Mouse (Mus musculus): ENCODE data around the gene Hbb-bh2. TPM values are rescaled to one million over a fixed set of nuclear protein-coding genes. Genes with fewer than 3 reads are reported as not detected.

Gene Hbb-bh2
- polyA plus RNA-seq (2014; fragmentation: Nextera tagmentation; extraction: Ambion mirVana), result 0.31 TPM in 1 of 2 replicates, not detected in the other

- no peaks in the 10 kb centered on the region for H3K36me3 ChIP-seq (ENCODE audit: control insufficient read depth, insufficient read depth, low read length)
- H3K9ac ChIP-seq (ENCODE audit: low read depth, low read length), result no peak within 1 kb of the TSS
- no peaks in the 10 kb centered on the region for H3K9me3 ChIP-seq (replicated peaks; ENCODE audit: control insufficient read depth, low read length)
- peak within 1 kb of the TSS; percentile 32; the same call in 1 of the 2 replicates for H3K4me3 ChIP-seq (ENCODE audit: low read depth, low read length)
- peak within 1 kb of the TSS; percentile 41; the same call in 1 of the 2 replicates for H3K27ac ChIP-seq (ENCODE audit: low read depth, low read length)
- WGBS (ENCODE audit: insufficient replicate concordance), result 62% methylated on average over 3 of the region's 3 CpGs
- no peak within 1 kb of the TSS for H3K4me2 ChIP-seq
- ATAC-seq (replicated peaks; ENCODE audit: insufficient number of reproducible peaks, low FRiP score, low TSS enrichment), result peak; percentile 18; the same call in 1 of the 2 replicates
- H3K27me3 ChIP-seq (ENCODE audit: control insufficient read depth, insufficient read depth, low read length), result no peaks in the 10 kb centered on the region
- H3K4me1 ChIP-seq (ENCODE audit: control insufficient read depth, insufficient read depth, low read length), result no peaks in the 10 kb centered on the region
Measured at GRCm38 (mm10) chr7:103840268-103840667, at the start of gene Hbb-bh2. Hbb-bh2 (minus strand) TSS chr7:103840520.

DNA sequence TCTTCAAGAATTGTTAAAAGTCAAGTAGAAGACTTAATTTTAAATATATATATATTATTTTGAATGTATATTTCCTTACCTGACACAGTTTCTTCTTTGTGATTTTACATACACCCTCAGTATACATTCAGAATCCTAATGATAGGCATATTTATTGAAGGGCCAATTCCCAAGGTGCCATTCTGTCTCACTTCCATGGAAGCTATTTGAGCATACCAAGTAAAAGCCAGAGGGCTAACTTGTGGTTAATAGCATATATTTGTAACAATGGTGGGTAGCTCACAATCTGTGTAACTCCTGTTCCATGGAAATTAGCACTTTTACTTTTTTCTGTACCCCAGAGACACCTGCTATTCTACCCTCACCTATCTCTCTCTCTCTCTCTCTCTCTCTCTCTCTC is 45.8 kb upstream of the Hbb-bh2 start, which contains the start of gene Olfr66:
Olfr66 (minus strand) TSS at position 101 of the 400 bp plus-strand sequence.
- no peak within 1 kb of the TSS for H3K9ac ChIP-seq (ENCODE audit: low read depth, low read length)
- H3K27ac ChIP-seq (ENCODE audit: low read depth, low read length), result no peak within 1 kb of the TSS
- ATAC-seq (replicated peaks; ENCODE audit: insufficient number of reproducible peaks, low FRiP score, low TSS enrichment), result no peak
- no peaks in the 10 kb centered on the region for H3K36me3 ChIP-seq (ENCODE audit: control insufficient read depth, insufficient read depth, low read length)
- H3K4me1 ChIP-seq (ENCODE audit: control insufficient read depth, insufficient read depth, low read length), result no peaks in the 10 kb centered on the region
- no peak within 1 kb of the TSS for H3K4me2 ChIP-seq
- no peaks in the 10 kb centered on the region for H3K9me3 ChIP-seq (replicated peaks; ENCODE audit: control insufficient read depth, low read length)
- H3K27me3 ChIP-seq (ENCODE audit: control insufficient read depth, insufficient read depth, low read length), result no peaks in the 10 kb centered on the region
- H3K4me3 ChIP-seq (ENCODE audit: low read depth, low read length), result no peak within 1 kb of the TSS

DNA sequence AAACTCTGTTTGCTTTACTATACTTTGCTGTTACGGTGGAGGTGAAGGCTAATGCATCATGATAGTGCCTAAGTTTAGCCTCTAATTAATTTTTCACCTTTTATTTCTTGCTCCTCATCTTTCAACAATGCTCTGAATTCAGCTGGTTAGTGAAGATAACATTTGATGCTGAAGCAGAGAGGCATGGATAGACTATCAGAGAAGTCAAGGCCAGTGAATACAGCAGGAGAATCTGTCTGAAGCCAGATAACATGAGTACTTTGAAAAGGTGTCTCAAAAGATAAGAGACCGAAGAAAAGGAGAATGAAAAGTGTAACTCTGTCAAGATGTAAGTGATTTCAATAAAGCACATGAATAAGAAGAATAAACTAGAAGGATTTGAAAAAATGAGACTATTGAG is 36.8 kb upstream of the Hbb-bh2 start:
- ATAC-seq (replicated peaks; ENCODE audit: insufficient number of reproducible peaks, low FRiP score, low TSS enrichment), result peak; percentile 78
- Histone ChIP-seq H3K36me3 (ENCODE audit: control insufficient read depth, insufficient read depth, low read length) (no peaks in the 10 kb centered on the region), H3K4me1 (ENCODE audit: control insufficient read depth, insufficient read depth, low read length) (no peaks in the 10 kb centered on the region), H3K27ac (ENCODE audit: low read depth, low read length) (no peak overlapping the region), H3K27me3 (ENCODE audit: control insufficient read depth, insufficient read depth, low read length) (no peaks in the 10 kb centered on the region), H3K4me2 (no peak overlapping the region), H3K4me3 (ENCODE audit: low read depth, low read length) (no peak overlapping the region), H3K9me3 (replicated peaks; ENCODE audit: control insufficient read depth, low read length) (no peaks in the 10 kb centered on the region), H3K9ac (ENCODE audit: low read depth, low read length) (no peak overlapping the region)
- WGBS (ENCODE audit: insufficient replicate concordance), result 53% methylated on average over 2 of the region's 2 CpGs

DNA sequence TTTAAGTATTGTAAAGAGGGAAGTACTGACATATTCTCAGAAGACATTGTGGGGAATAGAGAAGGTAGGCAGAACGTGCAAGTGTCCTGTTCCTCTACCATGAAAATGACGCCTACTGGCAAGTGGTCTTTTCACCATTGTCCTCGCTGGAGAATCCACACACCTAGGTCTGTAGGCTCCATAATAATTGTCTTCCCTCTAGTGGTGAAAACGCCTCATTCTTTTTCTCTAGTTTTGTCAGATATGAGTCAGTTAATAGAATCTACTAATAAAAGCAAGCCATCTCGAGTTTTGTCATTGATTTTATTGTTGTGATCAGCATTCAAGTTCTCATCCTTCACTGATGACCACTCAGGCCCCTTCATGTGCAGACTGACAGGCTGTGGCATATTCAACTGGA is 34.1 kb upstream of the Hbb-bh2 start:
- no peak overlapping the region for H3K9ac ChIP-seq (ENCODE audit: low read depth, low read length)

GRCm38 (mm10) chr7:103873064-103873463 is 32.7 kb upstream of the Hbb-bh2 start:
- no peak overlapping the region for H3K4me3 ChIP-seq (ENCODE audit: low read depth, low read length)
- WGBS (ENCODE audit: insufficient replicate concordance), result 2% methylated on average over 1 of the region's 1 CpGs
- H3K9me3 ChIP-seq (replicated peaks; ENCODE audit: control insufficient read depth, low read length), result no peaks in the 10 kb centered on the region
- H3K27ac ChIP-seq (ENCODE audit: low read depth, low read length), result 0 out of 2 replicates have a peak overlapping the region, but pooled peaks have one; percentile 7
- no peaks in the 10 kb centered on the region for H3K36me3 ChIP-seq (ENCODE audit: control insufficient read depth, insufficient read depth, low read length)
- no peak overlapping the region for H3K4me2 ChIP-seq
- no peaks in the 10 kb centered on the region for H3K27me3 ChIP-seq (ENCODE audit: control insufficient read depth, insufficient read depth, low read length)
- no peak for ATAC-seq (replicated peaks; ENCODE audit: insufficient number of reproducible peaks, low FRiP score, low TSS enrichment)
- no peaks in the 10 kb centered on the region for H3K4me1 ChIP-seq (ENCODE audit: control insufficient read depth, insufficient read depth, low read length)
- H3K9ac ChIP-seq (ENCODE audit: low read depth, low read length), result no peak overlapping the region

More for the DNA sequence above, 34.1 kb upstream of the Hbb-bh2 start:
- no peak for ATAC-seq (replicated peaks; ENCODE audit: insufficient number of reproducible peaks, low FRiP score, low TSS enrichment)
- Histone ChIP-seq H3K4me1 (ENCODE audit: control insufficient read depth, insufficient read depth, low read length) (no peaks in the 10 kb centered on the region), H3K36me3 (ENCODE audit: control insufficient read depth, insufficient read depth, low read length) (no peaks in the 10 kb centered on the region), H3K4me3 (ENCODE audit: low read depth, low read length) (no peak overlapping the region), H3K27me3 (ENCODE audit: control insufficient read depth, insufficient read depth, low read length) (no peaks in the 10 kb centered on the region), H3K27ac (ENCODE audit: low read depth, low read length) (no peak overlapping the region), H3K9me3 (replicated peaks; ENCODE audit: control insufficient read depth, low read length) (no peaks in the 10 kb centered on the region), H3K4me2 (no peak overlapping the region)
- 38% methylated on average over 5 of the region's 5 CpGs for whole genome bisulfite sequencing (ENCODE audit: insufficient replicate concordance)

DNA sequence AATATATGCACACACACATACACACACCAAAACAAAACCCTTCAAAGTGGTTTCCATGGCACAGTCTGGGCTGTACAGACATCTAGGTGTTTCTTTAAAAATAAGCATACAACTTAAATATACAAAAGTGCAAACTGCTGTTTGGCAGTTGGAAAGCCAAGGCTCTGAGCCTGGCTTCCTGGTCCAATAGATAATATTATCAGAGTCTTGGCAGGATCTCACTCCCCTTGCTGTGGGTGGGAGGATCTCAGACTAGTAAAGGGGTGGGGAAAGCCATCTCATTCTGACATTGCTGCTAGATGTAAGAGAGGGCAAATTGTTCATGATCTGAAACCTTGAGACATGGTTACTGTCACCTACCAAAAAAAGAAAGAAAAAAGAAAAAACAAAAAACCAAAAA is 30.3 kb upstream of the Hbb-bh2 start:
- Histone ChIP-seq H3K9ac (ENCODE audit: low read depth, low read length) (no peak overlapping the region; the same call in 1 of the 2 replicates), H3K4me2 (no peak overlapping the region), H3K4me3 (ENCODE audit: low read depth, low read length) (no peak overlapping the region), H3K4me1 (ENCODE audit: control insufficient read depth, insufficient read depth, low read length) (no peaks in the 10 kb centered on the region), H3K36me3 (ENCODE audit: control insufficient read depth, insufficient read depth, low read length) (no peaks in the 10 kb centered on the region), H3K9me3 (replicated peaks; ENCODE audit: control insufficient read depth, low read length) (no peaks in the 10 kb centered on the region), H3K27ac (ENCODE audit: low read depth, low read length) (peak overlapping the region; percentile 84), H3K27me3 (ENCODE audit: control insufficient read depth, insufficient read depth, low read length) (no peaks in the 10 kb centered on the region)
- peak; percentile 89 for ATAC-seq (replicated peaks; ENCODE audit: insufficient number of reproducible peaks, low FRiP score, low TSS enrichment)

GRCm38 (mm10) chr7:103865716-103866115 is 25.4 kb upstream of the Hbb-bh2 start:
- Histone ChIP-seq H3K4me2 (no peak overlapping the region), H3K4me3 (ENCODE audit: low read depth, low read length) (no peak overlapping the region), H3K9me3 (replicated peaks; ENCODE audit: control insufficient read depth, low read length) (no peaks in the 10 kb centered on the region), H3K4me1 (ENCODE audit: control insufficient read depth, insufficient read depth, low read length) (no peaks in the 10 kb centered on the region), H3K9ac (ENCODE audit: low read depth, low read length) (no peak overlapping the region), H3K27ac (ENCODE audit: low read depth, low read length) (peak overlapping the region; percentile 82), H3K27me3 (ENCODE audit: control insufficient read depth, insufficient read depth, low read length) (no peaks in the 10 kb centered on the region), H3K36me3 (ENCODE audit: control insufficient read depth, insufficient read depth, low read length) (no peaks in the 10 kb centered on the region)
- peak; percentile 90 for ATAC-seq (replicated peaks; ENCODE audit: insufficient number of reproducible peaks, low FRiP score, low TSS enrichment)

DNA sequence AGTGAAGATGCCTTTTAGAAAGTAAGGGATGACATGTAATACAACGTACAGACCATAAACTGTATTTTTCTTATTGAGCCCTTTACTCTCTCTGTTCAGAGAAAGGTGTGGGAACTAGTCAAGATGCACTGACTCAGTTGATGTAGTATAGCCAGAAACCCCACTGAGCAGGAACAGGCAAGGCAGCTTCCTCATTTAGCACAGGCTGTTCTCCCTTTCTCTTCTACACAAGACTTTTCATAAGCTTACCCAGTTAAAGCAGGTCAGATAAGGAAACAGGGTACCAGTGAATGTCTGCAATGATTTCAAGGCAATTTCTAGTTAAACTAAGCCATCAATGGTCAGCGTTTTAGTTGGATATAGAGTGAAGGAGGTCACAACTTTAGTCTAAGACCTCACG is 21.2 kb upstream of the Hbb-bh2 start:
- no peaks in the 10 kb centered on the region for H3K4me1 ChIP-seq (ENCODE audit: control insufficient read depth, insufficient read depth, low read length)
- H3K27me3 ChIP-seq (ENCODE audit: control insufficient read depth, insufficient read depth, low read length), result no peaks in the 10 kb centered on the region
- no peak overlapping the region for H3K9ac ChIP-seq (ENCODE audit: low read depth, low read length)
- no peak for ATAC-seq (replicated peaks; ENCODE audit: insufficient number of reproducible peaks, low FRiP score, low TSS enrichment)
- WGBS (ENCODE audit: insufficient replicate concordance), result 70% methylated on average over 3 of the region's 3 CpGs
- no peak overlapping the region for H3K4me2 ChIP-seq
- H3K4me3 ChIP-seq (ENCODE audit: low read depth, low read length), result no peak overlapping the region
- H3K27ac ChIP-seq (ENCODE audit: low read depth, low read length), result peak overlapping the region; percentile 75
- no peaks in the 10 kb centered on the region for H3K9me3 ChIP-seq (replicated peaks; ENCODE audit: control insufficient read depth, low read length)
- H3K36me3 ChIP-seq (ENCODE audit: control insufficient read depth, insufficient read depth, low read length), result no peaks in the 10 kb centered on the region

DNA sequence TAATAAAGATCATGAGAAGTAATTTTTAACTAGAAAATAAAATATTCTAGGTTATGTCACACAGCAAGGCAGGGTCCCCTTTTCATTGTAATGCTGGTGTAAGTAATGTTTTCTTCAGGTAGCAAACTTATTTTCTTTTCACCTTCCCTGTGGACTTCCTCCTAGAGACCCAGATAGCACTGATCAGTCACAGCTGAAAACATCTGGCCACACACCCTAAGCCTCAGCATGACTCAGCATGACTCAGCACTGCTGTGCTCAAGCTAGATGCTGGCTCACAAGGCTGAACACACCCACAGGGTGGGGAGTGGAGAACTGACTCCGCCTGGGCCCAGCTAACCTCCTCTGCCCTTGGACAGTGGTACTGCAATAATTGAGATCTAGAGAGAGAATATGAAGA is 20.5 kb upstream of the Hbb-bh2 start:
- 38% methylated on average over 1 of the region's 1 CpGs for WGBS (ENCODE audit: insufficient replicate concordance)
- H3K36me3 ChIP-seq (ENCODE audit: control insufficient read depth, insufficient read depth, low read length), result no peaks in the 10 kb centered on the region
- ATAC-seq (replicated peaks; ENCODE audit: insufficient number of reproducible peaks, low FRiP score, low TSS enrichment), result peak; percentile 91
- H3K9me3 ChIP-seq (replicated peaks; ENCODE audit: control insufficient read depth, low read length), result no peaks in the 10 kb centered on the region
- H3K4me2 ChIP-seq, result no peak overlapping the region
- H3K9ac ChIP-seq (ENCODE audit: low read depth, low read length), result no peak overlapping the region
- no peaks in the 10 kb centered on the region for H3K4me1 ChIP-seq (ENCODE audit: control insufficient read depth, insufficient read depth, low read length)
- no peaks in the 10 kb centered on the region for H3K27me3 ChIP-seq (ENCODE audit: control insufficient read depth, insufficient read depth, low read length)
- peak overlapping the region; percentile 75; the same call in 1 of the 2 replicates for H3K27ac ChIP-seq (ENCODE audit: low read depth, low read length)
- no peak overlapping the region for H3K4me3 ChIP-seq (ENCODE audit: low read depth, low read length)

Measured in heart, embryonic 11.5 days (tissue).